Mouse (Mus musculus) left cerebral cortex, postnatal 14 days (tissue): ENCODE measurements around the gene Exoc4. TPM values are rescaled to one million over a fixed set of nuclear protein-coding genes. Genes with fewer than 3 reads are reported as not detected.

Source experiments
- DNase-seq, 2 experiments: peaks; one replicate each; pipeline ENCODE4 v3.0.0; 2021 to 2022; ENCODE audit warnings: low spot score in 2 of 2, mixed read lengths in 1 of 2
- intact Hi-C: fragments of 180-260 bp; cut with DNase I; formaldehyde crosslinking; loops from one replicate; pipeline ENCODE4 v1.15.1; 2025
- total RNA-seq, 2 experiments: library from RNA; stranded (reverse); gene quantifications; 2 replicates each; pipeline ENCODE4 v1.2.3; 2021

Gene Exoc4
- total RNA-seq, 2 experiments from 2014 or later: 74.2 to 74.8 TPM

DNA sequence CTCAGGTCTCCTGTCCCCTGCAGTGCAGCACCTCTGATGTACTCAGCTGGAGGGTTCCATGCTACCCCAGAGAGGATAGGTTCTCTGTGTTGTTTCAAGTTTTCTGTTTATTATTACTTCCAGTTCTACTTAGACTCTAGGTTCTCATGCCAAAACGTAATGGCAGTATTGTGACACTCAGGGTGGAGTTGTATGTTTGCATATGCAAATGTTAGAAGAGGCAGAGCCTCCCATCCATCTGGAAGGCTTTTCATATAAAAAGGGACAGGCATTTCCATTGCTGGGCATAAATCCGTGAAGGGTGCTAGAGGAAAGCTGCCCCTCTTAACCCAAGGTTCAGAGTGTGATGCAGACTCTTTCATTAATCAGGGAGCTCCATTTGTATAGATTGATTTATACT is 205.5 kb downstream of the Exoc4 start:
- intact Hi-C loops: no loop called here
- DNase-seq: no peak

DNA sequence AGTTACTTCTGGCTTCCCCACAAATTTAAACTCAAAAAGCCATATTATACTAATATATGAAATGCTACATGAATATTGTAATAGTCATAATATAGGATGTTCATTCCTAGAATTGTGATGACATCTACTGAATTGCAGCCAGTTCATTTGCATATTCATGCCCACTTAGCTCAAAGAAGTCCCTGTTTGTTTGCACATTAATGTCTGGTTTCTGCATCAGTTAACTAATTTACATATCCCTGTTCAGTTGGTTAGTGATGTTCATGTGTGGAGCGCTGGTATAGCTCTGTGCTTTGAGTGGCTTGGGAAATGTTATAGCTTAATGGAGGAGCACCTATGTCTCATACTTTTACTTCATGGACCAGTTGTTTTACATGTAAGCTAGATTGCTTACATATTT is 206.4 kb downstream of the Exoc4 start:
- intact Hi-C loops: no loop called here

DNA sequence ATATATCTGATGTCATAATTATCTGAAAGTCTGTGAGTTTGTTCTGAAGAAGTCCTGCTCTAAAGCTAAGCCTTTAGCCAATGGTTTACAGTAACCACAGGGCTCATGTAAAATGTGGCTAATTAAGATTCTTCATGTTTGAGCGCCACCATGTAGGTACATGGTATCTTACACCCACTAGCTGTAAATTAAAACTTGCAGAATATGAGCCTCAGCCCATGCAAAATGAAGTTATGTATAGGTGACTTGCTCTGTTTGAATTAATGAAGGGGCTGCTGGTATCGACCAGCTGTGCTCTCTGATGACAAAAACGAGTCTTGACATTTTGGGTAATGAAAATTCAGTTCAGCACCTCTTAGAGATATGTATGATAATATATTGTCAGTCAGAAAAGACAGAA is 216.0 kb downstream of the Exoc4 start:
- intact Hi-C loops: no loop called here

More for the DNA sequence above, 206.4 kb downstream of the Exoc4 start:
- no peak for DNase-seq

DNA sequence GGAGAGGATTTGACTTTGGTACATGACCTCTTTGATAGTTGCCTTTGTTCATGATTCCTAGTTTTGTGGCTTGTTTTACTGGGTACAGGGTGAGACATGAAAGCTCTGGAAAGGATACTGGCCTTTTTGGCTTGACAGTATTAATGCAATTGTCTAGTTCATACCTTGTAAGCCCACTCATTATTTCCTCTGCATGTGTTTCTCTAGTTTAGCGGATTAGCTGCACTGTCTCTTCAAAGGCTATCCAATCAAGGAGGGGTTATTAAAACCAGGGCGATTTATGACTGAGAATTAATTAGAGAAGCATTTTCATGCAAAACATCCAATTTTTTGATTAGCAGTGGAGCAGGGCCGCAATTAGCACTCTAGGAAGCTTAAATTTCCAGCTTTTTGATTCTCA is 216.5 kb downstream of the Exoc4 start:
- DNase-seq: no peak
- intact Hi-C loops: no loop called here

More for the DNA sequence above, 216.0 kb downstream of the Exoc4 start:
- DNase-seq: no peak

DNA sequence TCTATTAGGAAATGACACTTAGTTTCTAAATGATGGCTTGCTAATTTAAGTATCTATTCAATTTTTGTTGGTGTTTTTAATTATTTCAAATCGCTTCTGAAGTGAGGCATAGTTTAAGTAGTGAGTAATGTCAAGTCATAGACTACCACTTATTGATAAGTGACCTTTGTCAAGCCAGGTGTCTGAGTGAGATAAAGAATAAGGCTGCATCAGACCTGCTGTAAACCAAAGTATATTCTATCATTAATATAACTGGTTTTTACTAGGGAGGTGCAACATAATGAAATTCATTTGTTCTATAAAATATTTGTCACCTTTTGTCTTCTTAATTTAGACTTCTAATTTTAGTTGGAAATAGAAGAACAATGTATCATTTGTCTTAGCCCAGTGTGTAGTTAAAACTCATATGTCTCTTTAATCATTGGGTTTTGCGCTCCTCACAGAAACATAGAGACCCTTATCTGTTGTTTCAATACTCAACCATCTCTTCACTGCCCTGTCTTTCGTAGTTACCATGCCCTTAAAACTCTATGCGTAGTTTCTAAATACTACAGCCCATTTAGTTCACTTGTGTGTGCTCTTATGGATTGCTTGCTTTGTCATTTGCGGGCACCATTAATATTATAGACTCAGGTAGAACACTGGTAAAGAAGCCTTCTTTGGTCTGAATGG is 217.4 kb downstream of the Exoc4 start:
- no peak for DNase-seq
- intact Hi-C loops: no loop called here

DNA sequence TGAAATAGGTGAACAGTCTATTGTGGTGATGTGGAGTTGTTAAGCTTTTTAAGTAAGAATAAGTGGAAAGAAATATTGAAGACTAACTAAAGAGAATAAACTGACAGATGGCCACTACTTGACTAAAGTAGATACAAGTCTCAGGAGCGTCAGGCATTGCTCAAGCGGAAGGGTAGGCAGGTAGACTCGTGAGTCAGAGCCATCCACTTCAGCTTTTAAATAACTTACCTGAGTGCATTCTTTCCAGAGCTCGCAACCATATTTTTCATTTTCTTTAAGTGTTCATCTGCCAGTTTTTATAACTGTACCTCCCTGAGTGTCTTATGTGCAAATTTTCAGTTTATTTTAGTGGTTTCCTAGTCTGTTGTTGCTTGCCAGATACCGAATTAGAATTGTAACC is 219.6 kb downstream of the Exoc4 start:
- no peak for DNase-seq
- intact Hi-C loops: no loop called here

DNA sequence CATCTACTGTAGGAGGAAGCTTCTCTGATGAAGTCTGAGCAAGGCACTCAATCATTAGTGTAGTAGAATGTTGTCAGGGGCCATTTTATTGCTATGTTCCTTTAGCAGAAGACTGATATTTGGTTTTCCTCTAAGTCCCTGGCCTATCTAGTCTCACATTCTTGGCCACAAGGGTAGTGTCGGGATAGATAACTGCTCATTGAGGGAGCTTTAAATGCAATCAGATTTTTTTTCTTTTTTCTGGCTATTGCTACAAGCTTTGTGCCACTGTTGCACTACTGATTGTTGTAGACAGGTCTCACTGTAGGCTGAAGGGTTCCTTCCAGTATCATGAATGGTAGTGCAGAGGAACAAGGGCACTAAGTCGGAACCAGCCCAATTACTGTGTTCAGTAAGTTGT is 227.2 kb downstream of the Exoc4 start:
- no peak for DNase-seq
- intact Hi-C loops: no loop called here

DNA sequence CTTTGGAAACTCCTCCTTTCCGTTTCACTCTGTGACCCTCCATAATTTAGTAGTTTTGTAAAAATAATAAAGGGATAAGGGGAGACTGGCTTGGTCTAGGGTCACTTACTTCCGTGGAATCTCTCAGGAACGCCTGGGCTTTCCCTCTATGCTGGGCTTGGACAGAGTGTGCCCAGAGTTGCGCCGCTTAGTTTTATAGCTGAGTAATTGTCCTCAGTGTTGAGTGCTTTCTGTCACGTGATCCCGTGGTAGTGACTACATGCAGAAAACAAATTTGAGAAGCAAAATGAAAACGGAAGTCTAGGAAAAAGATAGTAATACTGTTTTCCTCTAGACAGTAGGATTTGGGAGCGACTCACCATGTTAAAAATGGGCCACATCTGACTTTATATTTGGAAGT is 235.7 kb downstream of the Exoc4 start:
- intact Hi-C loops: no loop called here
- no peak for DNase-seq

DNA sequence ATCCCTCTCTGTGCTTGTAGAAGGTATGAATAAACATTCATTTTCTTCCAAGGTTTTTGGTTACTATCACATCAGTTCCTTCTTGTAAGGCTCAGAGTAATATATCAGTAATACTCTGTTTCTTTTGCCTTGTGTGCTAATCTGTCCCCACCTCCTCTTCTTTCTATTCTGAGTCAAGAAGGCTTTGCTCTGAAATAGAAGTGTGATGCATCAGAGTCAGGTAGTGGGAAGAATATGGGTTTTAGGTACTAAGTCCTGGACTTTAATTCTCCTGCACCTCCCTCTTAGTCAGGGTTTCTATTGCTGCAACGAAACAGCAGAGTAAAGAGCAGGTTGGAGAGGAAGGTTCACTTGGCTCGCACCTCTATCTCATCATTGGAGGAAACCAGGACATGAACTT is 240.9 kb downstream of the Exoc4 start:
- intact Hi-C loops: no loop called here
- DNase-seq: no peak

DNA sequence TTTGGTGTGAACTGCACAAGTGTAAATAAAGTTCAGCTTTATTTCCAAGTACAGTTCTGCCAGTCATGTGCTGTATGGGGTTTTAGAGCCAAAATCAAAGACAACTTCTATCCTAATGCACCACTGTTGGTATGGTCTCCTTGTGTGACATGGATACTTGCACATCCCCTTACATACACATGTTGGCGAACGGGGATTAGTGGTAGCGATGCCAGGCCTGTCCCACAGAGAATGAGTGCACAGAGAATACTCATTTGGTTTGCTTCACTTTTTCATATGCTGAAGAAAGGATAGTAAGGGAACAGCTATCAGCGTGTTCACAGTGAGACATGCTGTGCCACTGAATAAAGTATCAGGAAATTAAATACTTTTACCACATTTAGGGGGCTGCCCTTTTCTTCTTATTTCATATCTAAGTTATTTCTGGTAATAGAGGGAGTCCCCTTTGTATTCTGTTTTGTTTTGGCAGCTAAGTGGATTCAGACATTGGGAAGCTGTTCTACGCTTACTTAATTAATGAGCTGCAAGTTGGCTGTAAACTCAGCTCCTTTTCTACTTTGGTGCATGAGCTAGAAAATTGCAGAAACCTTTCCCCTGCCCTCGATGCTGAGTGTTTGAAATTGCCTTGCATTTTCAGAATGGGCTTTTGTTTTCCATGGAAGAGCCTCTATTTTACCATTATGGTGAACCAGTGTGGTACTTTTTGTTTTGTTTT is 247.4 kb downstream of the Exoc4 start:
- DNase-seq: no peak
- intact Hi-C loops: no loop called here

DNA sequence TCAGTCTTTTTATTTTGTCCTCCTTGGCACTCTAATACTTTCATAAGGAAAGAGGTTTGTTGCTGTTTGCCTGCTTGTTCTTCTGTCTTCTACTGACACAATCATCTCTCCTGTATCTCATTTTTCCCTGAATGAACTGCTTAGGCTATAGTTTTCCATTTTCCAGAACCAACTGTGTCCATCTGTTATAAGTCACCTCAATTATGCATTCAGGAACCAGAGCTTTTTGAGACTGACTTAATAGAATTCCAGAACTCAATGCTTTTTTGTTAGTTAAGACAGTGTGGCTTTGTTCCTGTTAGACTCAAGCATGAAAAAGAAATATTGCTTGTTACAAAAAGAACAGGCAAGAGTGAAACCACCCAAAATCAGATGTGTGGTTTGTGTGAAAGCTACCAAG is 248.5 kb downstream of the Exoc4 start:
- DNase-seq: no peak
- intact Hi-C loops: no loop called here

DNA sequence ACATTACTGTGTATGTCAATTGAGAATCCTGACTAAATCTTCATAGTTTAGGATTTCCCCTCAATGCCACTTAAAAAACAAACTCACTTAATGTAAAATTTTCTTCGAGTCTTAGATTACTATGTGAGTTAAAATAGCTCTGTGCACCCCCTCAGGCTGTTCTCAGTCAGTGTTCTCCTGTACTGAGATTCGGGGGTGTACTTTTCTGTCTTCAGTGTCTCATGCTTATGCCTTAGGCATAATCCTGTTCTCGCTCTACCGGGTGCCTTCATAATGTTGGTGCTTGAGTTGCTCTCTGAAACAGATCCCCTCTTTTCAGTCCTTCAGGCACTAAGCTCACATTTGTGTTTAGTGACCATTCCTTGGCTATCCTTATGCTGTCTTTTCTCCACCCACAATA is 253.5 kb downstream of the Exoc4 start:
- DNase-seq: peak; percentile 24 to 48
- intact Hi-C loops: no loop called here

DNA sequence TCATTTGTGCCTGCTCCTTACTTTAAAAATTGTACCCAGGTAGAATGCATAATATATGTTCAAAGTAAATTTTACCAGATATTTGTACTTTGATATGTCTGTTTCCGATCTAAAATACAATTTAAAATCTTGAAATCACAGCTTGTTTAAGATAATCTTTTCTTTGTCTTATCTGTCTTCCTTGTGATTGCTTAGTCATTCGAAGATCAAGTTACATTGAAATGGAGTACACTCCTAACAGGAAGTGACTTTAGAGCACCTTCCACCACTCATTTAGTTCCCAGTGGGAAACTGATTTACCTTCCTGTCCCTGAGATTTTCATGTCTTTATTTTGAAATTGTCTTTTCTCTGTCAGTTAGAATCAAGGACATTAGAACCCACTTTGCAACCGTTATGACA is 254.5 kb downstream of the Exoc4 start:
- intact Hi-C loops: no loop called here
- DNase-seq: no peak

DNA sequence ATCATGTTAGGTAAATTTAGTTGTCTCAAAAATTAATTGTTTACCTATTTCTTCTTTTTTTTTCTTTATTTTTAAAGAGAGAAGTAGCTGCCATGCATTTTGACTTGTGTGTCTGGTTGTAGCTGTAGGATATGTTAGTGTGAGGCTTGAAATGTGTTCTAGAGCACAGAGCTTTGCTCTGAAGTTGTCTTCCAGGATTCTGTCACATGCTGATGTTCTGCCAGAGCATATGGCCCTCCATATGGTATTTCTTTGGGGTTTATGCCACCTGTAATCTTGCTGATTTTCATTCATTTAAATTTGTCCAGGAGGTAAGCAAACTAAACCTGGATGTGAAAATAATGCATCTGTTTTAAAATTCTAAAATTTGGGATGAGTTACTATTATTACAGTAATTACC is 258.2 kb downstream of the Exoc4 start:
- DNase-seq: peak in 1 of 2 experiments; percentile 19
- intact Hi-C loops: no loop called here

DNA sequence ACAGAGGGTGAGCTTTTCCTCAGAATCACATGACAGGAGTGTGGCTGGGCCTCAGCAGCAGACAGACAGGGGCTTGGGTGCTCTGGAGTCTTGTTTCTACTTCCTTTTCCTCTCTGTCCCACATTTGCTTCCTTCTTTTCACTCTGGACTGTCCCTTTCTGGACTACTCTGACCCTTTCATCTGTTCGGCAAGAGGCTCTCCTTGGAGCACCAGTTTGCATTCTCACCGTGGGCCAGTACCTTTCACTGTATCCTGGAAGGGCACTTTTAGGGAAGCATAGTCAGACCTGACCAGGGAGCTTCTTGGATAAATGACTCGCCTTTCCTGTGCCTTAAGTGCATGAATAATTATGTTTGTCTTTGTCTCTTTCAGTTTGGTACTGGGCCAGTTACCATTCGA is 266.5 kb downstream of the Exoc4 start:
- DNase-seq: no peak
- intact Hi-C loops: no loop called here

DNA sequence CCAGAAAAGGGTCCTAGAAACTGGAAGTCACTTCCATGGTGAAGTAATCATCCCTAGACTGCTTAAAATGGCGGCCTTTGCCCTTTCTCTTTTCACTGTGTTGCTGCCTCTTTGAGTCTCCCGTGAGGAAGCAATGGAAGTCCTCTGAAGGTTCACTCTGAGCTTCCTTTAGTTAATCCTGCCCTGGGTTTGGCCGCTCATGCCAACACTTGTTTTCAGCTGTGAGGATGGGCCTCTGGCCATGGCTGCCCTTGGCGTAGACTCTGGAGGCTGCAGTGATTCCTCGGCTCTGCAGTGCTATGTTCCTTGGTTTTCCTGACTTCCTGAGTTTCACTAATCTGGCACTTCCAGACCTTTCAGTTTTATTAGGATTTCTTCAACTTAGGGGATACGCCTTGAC is 267.9 kb downstream of the Exoc4 start:
- intact Hi-C loops: no loop called here
- no peak for DNase-seq

DNA sequence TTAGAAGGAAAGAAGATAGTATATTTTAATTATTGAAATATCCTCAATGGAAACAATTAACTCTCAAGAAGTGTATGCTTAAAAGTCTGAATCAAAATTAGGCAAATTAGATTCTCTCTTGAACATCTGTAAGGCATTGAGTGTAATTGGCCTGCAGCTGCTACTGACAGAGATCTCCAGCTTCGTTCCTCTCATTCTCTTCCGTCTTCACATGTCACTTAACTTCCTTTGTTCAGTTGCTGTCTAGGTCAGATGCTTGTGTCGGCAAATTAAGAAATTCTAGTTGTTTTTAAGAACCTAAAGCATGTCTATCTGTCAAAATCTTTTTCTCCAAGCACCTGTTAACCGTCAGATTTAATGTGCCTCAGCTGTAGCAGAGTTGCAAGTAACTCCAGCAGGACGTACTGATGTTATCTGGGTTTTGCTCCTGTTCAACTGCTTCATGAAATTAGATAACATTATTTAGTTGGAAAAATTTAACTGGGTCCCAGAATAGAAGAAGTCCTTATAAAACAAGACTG is 269.1 kb downstream of the Exoc4 start:
- intact Hi-C loops: no loop called here
- no peak for DNase-seq

DNA sequence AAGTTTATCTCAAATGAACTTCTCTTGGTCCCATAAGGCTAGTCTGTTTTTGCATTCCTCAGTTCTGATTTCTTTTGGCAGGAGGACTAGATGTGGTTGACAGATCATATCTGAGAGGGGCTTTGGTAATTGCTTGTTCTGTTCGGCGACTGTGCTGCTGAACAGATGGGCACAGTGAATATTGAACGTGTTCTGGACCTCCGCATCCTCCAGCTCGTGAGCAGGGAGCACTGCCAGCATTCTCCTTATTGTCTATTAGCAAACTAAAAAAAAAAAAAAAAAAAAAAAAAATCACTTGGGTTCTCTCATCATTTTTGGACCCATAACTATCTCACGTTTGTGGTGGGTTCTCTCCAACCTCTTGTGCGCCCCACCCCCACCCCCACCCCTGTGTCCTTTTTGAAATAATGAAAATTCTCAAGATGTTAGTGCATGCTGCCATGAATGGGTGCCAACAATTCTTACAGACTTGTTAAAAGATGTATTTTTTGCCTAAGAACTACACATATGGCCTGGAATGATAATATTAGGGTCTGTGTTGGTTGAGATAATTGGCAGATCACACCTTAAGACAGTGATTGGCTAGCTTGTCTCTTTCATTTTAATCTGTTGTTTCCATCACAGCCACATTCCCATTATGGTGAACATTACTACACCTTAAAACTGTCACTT is 276.9 kb downstream of the Exoc4 start:
- DNase-seq: peak; percentile 16 to 35
- intact Hi-C loops: no loop called here

DNA sequence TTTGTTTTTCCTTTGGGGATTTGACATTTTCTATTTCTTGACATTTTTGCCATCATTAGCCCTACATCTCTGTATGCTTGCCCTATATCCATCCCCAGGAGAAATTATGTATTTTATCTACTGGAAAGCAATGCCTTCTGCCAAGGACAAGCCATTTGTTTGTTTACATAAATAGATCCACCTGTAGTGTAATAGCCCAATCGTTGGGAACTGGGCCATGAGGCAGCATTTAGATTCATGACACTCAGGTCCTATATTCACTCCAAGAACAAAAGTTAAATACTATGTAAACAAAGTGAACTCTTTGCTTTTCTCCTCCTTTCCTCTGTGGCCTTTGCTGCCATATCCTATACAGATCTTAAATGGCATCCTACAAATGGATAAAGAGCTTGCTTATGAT is 291.5 kb downstream of the Exoc4 start:
- DNase-seq: no peak
- intact Hi-C loops: no loop called here

DNA sequence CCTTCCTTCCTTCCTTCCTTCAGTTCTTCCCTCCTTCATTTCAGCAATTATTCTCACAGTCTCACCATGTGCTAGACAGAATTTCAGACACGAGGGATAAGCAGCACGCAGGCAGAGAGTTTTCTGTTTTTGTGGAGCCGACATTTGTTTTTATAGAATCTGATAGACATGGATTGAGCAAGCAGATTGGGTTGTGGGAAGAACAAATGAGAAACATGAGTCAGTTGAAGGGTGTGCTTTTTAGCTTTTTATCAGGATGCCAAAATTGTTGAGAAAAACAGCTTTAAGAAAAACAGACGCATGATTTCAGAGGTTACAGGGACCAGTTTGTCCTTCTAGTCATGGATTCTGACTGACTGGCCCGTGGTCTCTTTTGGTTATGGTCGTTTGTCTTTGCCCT is 293.8 kb downstream of the Exoc4 start:
- DNase-seq: peak in 1 of 2 experiments; percentile 14
- intact Hi-C loops: no loop called here

DNA sequence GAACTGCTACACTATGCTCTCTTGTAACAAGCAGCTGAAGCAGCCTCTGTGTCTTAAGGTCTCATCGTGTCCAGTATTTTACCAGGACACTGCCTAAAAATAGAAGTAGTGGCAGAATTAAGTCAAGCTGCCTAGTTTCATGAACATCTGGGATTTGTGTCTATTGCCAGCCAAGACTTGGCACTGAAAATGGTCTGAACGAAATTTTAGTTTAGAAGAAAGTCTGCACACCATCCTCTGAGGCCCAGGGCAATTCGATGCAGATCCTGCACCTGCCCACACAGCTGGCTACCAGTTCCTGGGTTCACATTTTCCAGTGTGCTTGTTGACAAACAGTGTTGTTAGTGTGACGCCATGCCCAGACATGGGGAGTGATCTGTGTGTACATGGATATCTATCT is 303.0 kb downstream of the Exoc4 start:
- intact Hi-C loops: no loop called here
- peak in 1 of 2 experiments; percentile 22 for DNase-seq
